Comparison of ENCODE assay signal across 8 mouse cellular contexts in the genomic region with DNA sequence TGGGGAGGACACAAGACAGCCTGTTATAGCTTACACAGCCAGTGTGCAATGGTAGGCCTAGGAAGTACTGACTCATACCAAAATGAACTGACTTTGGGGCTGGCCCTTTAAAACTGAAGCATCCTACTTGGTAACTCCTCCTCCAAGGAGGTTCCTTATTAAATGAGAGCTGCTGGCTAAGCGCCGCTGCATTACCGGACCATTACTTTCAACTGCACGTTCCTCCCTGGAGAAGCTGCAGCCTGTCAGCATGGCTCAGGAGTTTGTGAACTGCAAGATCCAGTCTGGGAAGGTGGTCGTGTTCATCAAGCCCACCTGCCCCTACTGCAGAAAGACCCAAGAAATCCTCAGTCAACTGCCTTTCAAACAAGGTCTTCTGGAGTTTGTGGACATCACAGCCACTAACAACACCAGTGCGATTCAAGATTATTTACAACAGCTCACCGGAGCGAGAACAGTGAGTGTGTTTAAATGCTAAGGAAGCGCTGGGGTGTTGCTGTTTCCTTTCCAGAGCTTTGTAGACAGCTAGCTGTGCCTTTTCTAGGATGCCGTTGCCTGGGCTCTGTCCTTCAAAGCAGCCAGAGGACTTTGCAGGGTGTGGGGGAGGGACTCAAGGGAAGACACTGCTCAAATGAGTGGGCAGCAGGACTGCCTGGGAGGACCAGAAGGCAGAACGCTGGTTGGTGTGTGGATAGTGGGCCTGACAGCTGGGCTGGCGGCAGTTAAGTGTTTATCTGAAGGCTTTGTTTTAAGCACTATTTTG. TPM values are rescaled to one million over a fixed set of nuclear protein-coding genes. Genes with fewer than 3 reads are reported as not detected.
DNase-seq lines count a peak whose midpoint lies in the region; ATAC-seq and TF ChIP-seq lines count a peak whose summit lies in the region.

A gene (plus strand): TSS at position 150 of the 763 bp plus-strand sequence.

- peaks cover 29% of the 10 kb centered on the region for H3K4me1 ChIP-seq in hindbrain, embryonic 12.5 days
- H3K4me1 ChIP-seq in lung, postnatal 0 days (ENCODE audit: insufficient read depth, low read depth, low read length), result peaks cover 10% of the 10 kb centered on the region; the same call in 1 of the 2 replicates

- WGBS in hindbrain, embryonic 12.5 days, result 0% methylated on average over 12 of the region's 12 CpGs
- WGBS in lung, postnatal 0 days, result 0% methylated on average over 12 of the region's 12 CpGs

- H3K4me2 ChIP-seq in hindbrain, embryonic 12.5 days (replicated peaks), result peak within 1 kb of the TSS; percentile 73
- peak within 1 kb of the TSS; percentile 73 for H3K4me2 ChIP-seq in lung, postnatal 0 days (replicated peaks; ENCODE audit: low read depth, low read length)

- H3K9ac ChIP-seq in hindbrain, embryonic 12.5 days, result peak within 1 kb of the TSS; percentile 57
- peak within 1 kb of the TSS; percentile 55 for H3K9ac ChIP-seq in lung, postnatal 0 days (replicated peaks; ENCODE audit: low read depth)

- TF ChIP-seq EP300 in lung, postnatal 0 days (IDR thresholded peaks at IDR 0.05), result no peak

- peak; percentile 86 for ATAC-seq in hindbrain, embryonic 12.5 days (ENCODE audit: low FRiP score)
- ATAC-seq in lung, postnatal 0 days, result peak; percentile 91

- peak within 1 kb of the TSS; percentile 76 for H3K27ac ChIP-seq in hindbrain, embryonic 12.5 days
- peak within 1 kb of the TSS; percentile 63 for H3K27ac ChIP-seq in lung, postnatal 0 days (ENCODE audit: low read length)

- H3K9me3 ChIP-seq in hindbrain, embryonic 12.5 days (replicated peaks), result no peaks in the 10 kb centered on the region
- H3K9me3 ChIP-seq in lung, postnatal 0 days (ENCODE audit: low read length), result no peaks in the 10 kb centered on the region

- H3K27me3 ChIP-seq in hindbrain, embryonic 12.5 days, result no peaks in the 10 kb centered on the region
- no peaks in the 10 kb centered on the region for H3K27me3 ChIP-seq in lung, postnatal 0 days (replicated peaks; ENCODE audit: insufficient read depth, low read length)

- H3K4me3 ChIP-seq in hindbrain, embryonic 12.5 days, result peak within 1 kb of the TSS; percentile 50
- peak within 1 kb of the TSS; percentile 53 for H3K4me3 ChIP-seq in lung, postnatal 0 days (ENCODE audit: low read depth, low read length)

- DNase-seq in NIH3T3 (ENCODE audit: low read depth), result peak; percentile 88
- peak; percentile 67 to 73 for DNase-seq in cerebellum, postnatal 14 days
- DNase-seq in frontal cortex, postnatal 14 days (ENCODE audit: low spot score in 2 of 2), result peak; percentile 65 to 72
- peak; percentile 69 to 75 for DNase-seq in layer of hippocampus, postnatal 10 days (ENCODE audit: low spot score in 2 of 2)
- DNase-seq in lung, postnatal 0 days (ENCODE audit: low spot score), result peak; percentile 95
- peak; percentile 54 for DNase-seq in ovary, postnatal 14 days (ENCODE audit: low spot score)
- peak; percentile 34 for DNase-seq in thymus, postnatal 14 days

- TF ChIP-seq CTCF in lung, postnatal 0 days (IDR thresholded peaks at IDR 0.05), result no peak

- H3K36me3 ChIP-seq in hindbrain, embryonic 12.5 days, result no peaks in the 10 kb centered on the region
- H3K36me3 ChIP-seq in lung, postnatal 0 days (ENCODE audit: insufficient read depth, low read length), result no peaks in the 10 kb centered on the region

RNA-seq across cellular contexts. Expression of the gene that starts here (rescaled TPM):
- polyA plus RNA-seq in hindbrain, embryonic 12.5 days (2016; fragmentation: Nextera tagmentation; extraction: Ambion mirVana), result 35.2 and 36.5 TPM in 2 replicates
- total RNA-seq in layer of hippocampus, postnatal 10 days (2021), result 10 to 100 TPM; 63.4 to 72.9 TPM
- 106 TPM in 2 replicates for polyA plus RNA-seq in lung, postnatal 0 days (2015; fragmentation: Nextera tagmentation; extraction: Ambion mirVana)

Comparison
In these comparisons a context has a peak if more than half of its experiments do, and no peak if none do; other contexts are left out.
1. Peak in every context shown above with its lines: DNase-seq, ATAC-seq, H3K4me3 ChIP-seq and H3K27ac ChIP-seq.
2. DNase-seq: peak in every context shown above with its lines; median percentile 95 in lung, postnatal 0 days; 88 in NIH3T3; 72 in layer of hippocampus, postnatal 10 days; 70 in cerebellum, postnatal 14 days; 68 in frontal cortex, postnatal 14 days; 54 in ovary, postnatal 14 days; 34 in thymus, postnatal 14 days.